ENCODE assay signal across 8 mouse cellular contexts in the genomic region with DNA sequence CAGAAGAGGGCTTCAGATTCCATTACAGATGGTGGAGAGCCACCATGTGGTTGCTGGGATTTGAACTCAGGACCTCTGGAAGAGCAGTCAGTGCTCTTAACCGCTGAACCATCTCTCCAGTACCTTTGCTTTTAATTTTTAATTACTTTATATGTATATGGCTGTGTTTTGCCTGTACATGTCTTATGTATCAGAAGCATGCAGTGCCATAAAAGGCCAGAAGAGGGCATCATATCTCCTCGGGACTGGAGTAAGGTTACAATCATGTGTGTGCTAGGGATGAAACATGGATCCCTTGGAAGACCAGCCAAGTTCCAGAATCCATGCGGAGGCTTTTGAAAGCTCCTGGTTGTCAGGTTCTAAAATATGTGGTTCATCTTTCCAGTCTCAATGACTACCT. TPM values are rescaled to one million over a fixed set of nuclear protein-coding genes. Genes with fewer than 3 reads are reported as not detected.
DNase-seq lines count a peak whose midpoint lies in the region; ATAC-seq and TF ChIP-seq lines count a peak whose summit lies in the region.

No protein-coding gene starts in this region.

- no peak overlapping the region for H3K9ac ChIP-seq in forebrain, postnatal 0 days
- no peak overlapping the region for H3K9ac ChIP-seq in forebrain, embryonic 13.5 days
- H3K9ac ChIP-seq in midbrain, embryonic 11.5 days (ENCODE audit: low read length): no peak overlapping the region
- H3K9ac ChIP-seq in midbrain, embryonic 15.5 days: no peak overlapping the region

- H3K4me3 ChIP-seq in forebrain, postnatal 0 days (ENCODE audit: low read depth, low read length): no peak overlapping the region
- H3K4me3 ChIP-seq in forebrain, embryonic 13.5 days: no peak overlapping the region
- no peak overlapping the region for H3K4me3 ChIP-seq in midbrain, embryonic 11.5 days (ENCODE audit: low read depth, low read length)
- no peak overlapping the region for H3K4me3 ChIP-seq in midbrain, embryonic 15.5 days

- no peaks in the 10 kb centered on the region for H3K4me1 ChIP-seq in forebrain, postnatal 0 days (ENCODE audit: insufficient read depth)
- no peaks in the 10 kb centered on the region for H3K4me1 ChIP-seq in forebrain, embryonic 13.5 days
- H3K4me1 ChIP-seq in midbrain, embryonic 11.5 days (ENCODE audit: control insufficient read depth, insufficient read depth, low read length): no peaks in the 10 kb centered on the region
- no peaks in the 10 kb centered on the region for H3K4me1 ChIP-seq in midbrain, embryonic 15.5 days

- no peak overlapping the region for H3K4me2 ChIP-seq in forebrain, postnatal 0 days (ENCODE audit: low read depth)
- no peak overlapping the region for H3K4me2 ChIP-seq in forebrain, embryonic 13.5 days
- H3K4me2 ChIP-seq in midbrain, embryonic 11.5 days: no peak overlapping the region
- H3K4me2 ChIP-seq in midbrain, embryonic 15.5 days: no peak overlapping the region

- DNase-seq in forebrain, postnatal 0 days: peak; percentile 14
- DNase-seq in midbrain, embryonic 11.5 days (ENCODE audit: low spot score, missing footprints): peak; percentile 90
- DNase-seq in brain, adult 2 months (ENCODE audit: low read depth, low spot score): peak; percentile 63
- peak; percentile 60 for DNase-seq in heart, postnatal 4 days
- peak; percentile 43 to 67 for DNase-seq in thymus, postnatal 10 days (ENCODE audit: low spot score in 2 of 2)

- H3K9me3 ChIP-seq in forebrain, postnatal 0 days (ENCODE audit: low read length): no peaks in the 10 kb centered on the region
- H3K9me3 ChIP-seq in forebrain, embryonic 13.5 days (replicated peaks): no peaks in the 10 kb centered on the region
- no peaks in the 10 kb centered on the region for H3K9me3 ChIP-seq in midbrain, embryonic 11.5 days (ENCODE audit: control insufficient read depth, low read length)
- no peaks in the 10 kb centered on the region for H3K9me3 ChIP-seq in midbrain, embryonic 15.5 days

- WGBS in forebrain, postnatal 0 days: 59% methylated on average over 3 of the region's 3 CpGs
- WGBS in forebrain, embryonic 13.5 days: 70% methylated on average over 3 of the region's 3 CpGs
- 56% methylated on average over 3 of the region's 3 CpGs for WGBS in midbrain, embryonic 11.5 days
- WGBS in midbrain, embryonic 15.5 days: 40% methylated on average over 3 of the region's 3 CpGs

- no peaks in the 10 kb centered on the region for H3K36me3 ChIP-seq in forebrain, postnatal 0 days (ENCODE audit: insufficient read depth)
- H3K36me3 ChIP-seq in forebrain, embryonic 13.5 days (ENCODE audit: poor library complexity, severe bottlenecking): no peaks in the 10 kb centered on the region
- H3K36me3 ChIP-seq in midbrain, embryonic 11.5 days (ENCODE audit: control insufficient read depth, insufficient read depth, low read length): no peaks in the 10 kb centered on the region
- H3K36me3 ChIP-seq in midbrain, embryonic 15.5 days (replicated peaks): no peaks in the 10 kb centered on the region

- H3K27me3 ChIP-seq in forebrain, postnatal 0 days (ENCODE audit: insufficient read depth, low read length): no peaks in the 10 kb centered on the region
- H3K27me3 ChIP-seq in forebrain, embryonic 13.5 days: no peaks in the 10 kb centered on the region
- no peaks in the 10 kb centered on the region for H3K27me3 ChIP-seq in midbrain, embryonic 11.5 days (ENCODE audit: control insufficient read depth, insufficient read depth, low read length)
- no peaks in the 10 kb centered on the region for H3K27me3 ChIP-seq in midbrain, embryonic 15.5 days (replicated peaks)

- TF ChIP-seq CTCF in forebrain, postnatal 0 days (IDR thresholded peaks at IDR 0.05; ENCODE audit: low read depth): peak; percentile 50

- no peak overlapping the region for H3K27ac ChIP-seq in forebrain, postnatal 0 days (ENCODE audit: low read depth, low read length)
- H3K27ac ChIP-seq in forebrain, embryonic 13.5 days: no peak overlapping the region
- H3K27ac ChIP-seq in midbrain, embryonic 11.5 days (ENCODE audit: low read depth, low read length): no peak overlapping the region
- H3K27ac ChIP-seq in midbrain, embryonic 15.5 days: no peak overlapping the region

- no peak for ATAC-seq in forebrain, postnatal 0 days
- no peak for ATAC-seq in forebrain, embryonic 13.5 days
- ATAC-seq in midbrain, embryonic 11.5 days (ENCODE audit: low FRiP score): no peak
- ATAC-seq in midbrain, embryonic 15.5 days (replicated peaks): no peak
- peak; percentile 76 for ATAC-seq in megakaryocyte, adult 5-6 weeks (ENCODE audit: poor library complexity, severe bottlenecking)

RNA-seq across cellular contexts. Expression of a gene that starts 35.7 kb away (rescaled TPM):
- 50.2 and 67.8 TPM in 2 replicates for total RNA-seq in forebrain, postnatal 0 days (2014; rRNA removed)
- 26.8 and 41.9 TPM in 2 replicates for polyA plus RNA-seq in forebrain, postnatal 0 days (2015; fragmentation: Nextera tagmentation; extraction: Ambion mirVana)
- 46.3 and 49.3 TPM in 2 replicates for polyA plus RNA-seq in forebrain, embryonic 13.5 days (2015; fragmentation: Nextera tagmentation; extraction: Ambion mirVana)
- polyA plus RNA-seq in midbrain, embryonic 11.5 days (2014; fragmentation: Nextera tagmentation; extraction: Ambion mirVana): 63.5 and 69.3 TPM in 2 replicates
- 44.9 and 45.7 TPM in 2 replicates for polyA plus RNA-seq in midbrain, embryonic 15.5 days (2015; fragmentation: Nextera tagmentation; extraction: Ambion mirVana)
- total RNA-seq in heart, postnatal 4 days (2021): 10 to 100 TPM; 39.2 to 40.0 TPM
- 31.3 and 32.5 TPM in 2 replicates for total RNA-seq in megakaryocyte, adult 5-6 weeks (2015)
- total RNA-seq in megakaryocyte, adult 5-6 weeks (2017): 20.7 and 25.5 TPM in 2 replicates

RNA-seq across cellular contexts. Expression of a gene that starts 40.4 kb away (rescaled TPM):
- 18.5 and 31.6 TPM in 2 replicates for total RNA-seq in forebrain, postnatal 0 days (2014; rRNA removed)
- polyA plus RNA-seq in forebrain, postnatal 0 days (2015; fragmentation: Nextera tagmentation; extraction: Ambion mirVana): 16.3 and 16.6 TPM in 2 replicates
- 22.3 and 22.6 TPM in 2 replicates for polyA plus RNA-seq in forebrain, embryonic 13.5 days (2015; fragmentation: Nextera tagmentation; extraction: Ambion mirVana)
- polyA plus RNA-seq in midbrain, embryonic 11.5 days (2014; fragmentation: Nextera tagmentation; extraction: Ambion mirVana): 29.1 and 30.0 TPM in 2 replicates
- 16.9 and 18.1 TPM in 2 replicates for polyA plus RNA-seq in midbrain, embryonic 15.5 days (2015; fragmentation: Nextera tagmentation; extraction: Ambion mirVana)
- total RNA-seq in heart, postnatal 4 days (2021): 10 to 100 TPM; 16.2 to 16.8 TPM
- total RNA-seq in megakaryocyte, adult 5-6 weeks (2015): 27.5 and 30.6 TPM in 2 replicates
- 13.2 and 14.0 TPM in 2 replicates for total RNA-seq in megakaryocyte, adult 5-6 weeks (2017)

Comparison
In these comparisons a context has a peak if more than half of its experiments do, and no peak if none do; other contexts are left out.
1. DNase-seq: peak in every context shown above with its lines; median percentile 90 in midbrain, embryonic 11.5 days; 63 in brain, adult 2 months; 60 in heart, postnatal 4 days; 55 in thymus, postnatal 10 days; 14 in forebrain, postnatal 0 days.